Mouse (Mus musculus) bone marrow macrophage, adult 2 months (primary cell): ENCODE data around the gene Qprt. TPM values are rescaled to one million over a fixed set of nuclear protein-coding genes. Genes with fewer than 3 reads are reported as not detected.

Experiments
- H3K27ac ChIP-seq: 2 replicates; pipeline ENCODE4 v1.5.1; 2012; ENCODE audit warnings: low read depth, low read length; ENCODE audit not compliant: insufficient read depth
- H3K4me1 ChIP-seq: 2 replicates; pipeline ENCODE4 v1.6.1; 2012; ENCODE audit warnings: low read length; ENCODE audit not compliant: control insufficient read depth, insufficient read depth
- H3K4me3 ChIP-seq: 2 replicates; pipeline ENCODE4 v1.5.1; 2012; ENCODE audit warnings: mild to moderate bottlenecking, low read length, moderate library complexity; ENCODE audit not compliant: insufficient read depth
- CTCF ChIP-seq: IDR thresholded peaks from 2 replicates; pipeline ENCODE4 v1.5.1; 2012; ENCODE audit warnings: low read depth, mild to moderate bottlenecking, low read length, moderate library complexity
- POLR2A ChIP-seq: IDR thresholded peaks from 2 replicates; pipeline ENCODE4 v1.6.1; 2012; ENCODE audit warnings: mild to moderate bottlenecking, low read depth, low read length, borderline replicate concordance
- polyA plus RNA-seq: library from polyadenylated mRNA; stranded (reverse); fragments of >200 nt; gene quantifications from 2 replicates; pipeline ENCODE4 v1.2.4, GENCODE M21; 2012; ENCODE audit not compliant: missing spikeins, insufficient read depth, insufficient read length

The Qprt gene
- polyA plus RNA-seq, 1 experiment: not detected

DNA sequence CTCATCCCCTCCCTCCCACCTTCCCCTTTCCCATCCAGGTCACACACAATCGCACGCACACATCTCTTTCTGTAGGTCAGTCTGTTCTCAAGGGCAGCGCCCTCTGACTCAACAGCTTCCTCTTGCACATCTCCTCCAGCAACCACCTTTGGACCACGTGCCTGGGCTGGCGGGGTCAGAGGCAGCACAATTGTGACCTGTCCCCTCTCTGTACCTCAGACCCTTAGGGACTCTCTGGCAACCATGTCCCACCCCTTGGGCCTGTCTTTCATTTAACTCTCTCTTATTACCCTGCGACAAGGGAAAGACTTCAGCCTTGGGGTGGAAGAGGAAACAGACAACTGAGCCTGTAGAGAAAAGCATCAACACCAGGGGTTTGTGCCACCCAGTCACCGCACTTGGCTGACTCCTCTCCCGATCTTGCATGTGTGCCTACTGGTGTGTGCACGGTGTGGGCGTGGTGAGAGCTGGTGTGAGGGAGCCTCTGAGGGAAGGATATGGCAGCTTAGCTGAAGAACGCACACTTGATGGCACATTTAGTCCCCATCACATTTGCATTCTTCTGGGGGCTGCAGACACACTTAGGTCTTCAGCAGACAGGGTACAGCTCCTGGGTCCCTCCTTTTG is 12.9 kb upstream of the Qprt start:
- TF ChIP-seq CTCF (no peak), POLR2A (no peak)
- Histone ChIP-seq H3K4me1 (peaks cover 27% of the 10 kb centered on the region), H3K4me3 (no peak overlapping the region), H3K27ac (no peak overlapping the region)

DNA sequence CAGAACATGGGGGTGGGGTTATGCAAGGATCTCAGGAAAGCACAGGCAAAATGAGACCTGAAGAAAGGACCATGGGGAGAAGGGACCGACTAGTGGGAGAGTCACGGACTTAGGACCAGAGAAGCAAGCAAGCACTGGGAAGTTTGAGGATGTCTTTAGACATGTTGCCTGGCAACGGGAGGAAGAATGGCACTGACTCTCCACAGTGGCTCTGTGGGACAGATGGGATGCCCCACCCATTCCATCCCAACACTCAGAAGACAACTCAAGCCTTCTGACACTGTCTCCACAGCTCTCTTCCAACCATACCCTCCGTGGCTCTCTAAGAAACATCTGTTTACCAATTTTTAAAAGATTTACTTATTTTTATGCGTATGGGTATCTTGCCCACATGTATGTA is 11.1 kb upstream of the Qprt start:
- TF ChIP-seq POLR2A (no peak), CTCF (no peak)
- H3K4me3 ChIP-seq: no peak overlapping the region
- peaks cover 41% of the 10 kb centered on the region for H3K4me1 ChIP-seq
- H3K27ac ChIP-seq: no peak overlapping the region

DNA sequence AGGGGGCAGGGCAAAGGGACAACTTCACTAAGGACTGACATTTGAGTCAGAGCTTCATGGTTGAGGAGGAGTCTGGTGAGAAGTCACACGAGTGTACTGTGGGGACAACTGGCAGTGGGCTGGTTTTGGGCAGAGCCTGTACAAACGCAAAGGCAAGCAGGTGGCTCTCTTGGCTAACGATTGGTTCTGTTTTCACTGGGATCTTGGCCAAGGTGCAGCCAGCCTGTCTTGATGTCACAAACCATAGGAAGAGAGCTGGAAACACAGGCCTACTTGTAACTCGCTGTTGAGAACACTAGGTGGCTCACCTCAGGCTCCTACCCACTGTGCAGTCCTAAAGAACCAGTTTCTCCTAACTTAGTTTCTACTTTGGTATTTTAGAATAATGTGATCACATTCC is 7.6 kb upstream of the Qprt start:
- H3K27ac ChIP-seq: no peak overlapping the region
- H3K4me1 ChIP-seq: peaks cover 24% of the 10 kb centered on the region
- H3K4me3 ChIP-seq: no peak overlapping the region
- TF ChIP-seq POLR2A (no peak), CTCF (peak; percentile 58)

- Histone ChIP-seq H3K4me1 (peaks cover 46% of the 10 kb centered on the region), H3K27ac (no peak overlapping the region), H3K4me3 (no peak overlapping the region)
- TF ChIP-seq POLR2A (no peak), CTCF (no peak)
Observed at GRCm38 (mm10) chr7:127121061-127121910, 740 bp downstream of the Qprt start.

DNA sequence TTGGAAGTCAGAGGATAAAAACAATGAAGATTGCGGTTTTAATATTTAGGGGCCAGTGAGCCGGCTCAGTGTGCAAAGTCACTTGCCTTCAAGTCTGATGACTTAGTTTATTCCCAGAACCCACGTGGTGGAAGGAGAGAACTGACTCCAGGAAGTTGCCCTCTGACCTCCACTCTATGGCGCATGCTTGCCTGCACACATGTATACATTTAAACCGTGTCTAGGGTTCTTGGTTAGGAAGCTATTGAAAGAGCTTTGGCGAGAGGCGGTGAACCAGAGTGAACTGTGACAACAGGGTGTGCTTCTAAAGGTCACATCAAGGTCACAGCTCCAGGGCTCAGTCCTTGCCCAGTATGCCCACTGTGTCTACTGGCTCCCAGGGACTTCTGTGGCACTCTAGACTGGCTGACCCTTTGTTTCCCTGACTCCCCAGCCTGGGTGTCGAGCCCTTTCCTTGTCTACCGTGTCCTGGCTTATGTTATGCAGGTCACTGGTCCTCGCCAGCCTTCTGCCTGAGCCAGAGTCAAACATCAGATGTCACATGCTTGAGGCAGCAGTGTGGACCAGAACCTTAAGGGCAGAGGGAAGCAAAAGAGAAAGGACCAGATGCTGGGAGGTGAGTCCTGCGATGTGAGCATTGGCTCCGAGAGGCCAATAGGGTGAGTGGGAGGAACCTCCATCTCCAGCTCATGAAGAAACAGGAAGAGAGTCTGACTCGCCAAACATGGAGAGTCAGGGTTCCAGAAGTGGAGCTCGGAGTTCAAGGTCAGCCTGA is 3.2 kb downstream of the Qprt start:
- H3K27ac ChIP-seq: peak overlapping the region; percentile 39
- no peak for TF ChIP-seq POLR2A
- TF ChIP-seq CTCF: no peak

DNA sequence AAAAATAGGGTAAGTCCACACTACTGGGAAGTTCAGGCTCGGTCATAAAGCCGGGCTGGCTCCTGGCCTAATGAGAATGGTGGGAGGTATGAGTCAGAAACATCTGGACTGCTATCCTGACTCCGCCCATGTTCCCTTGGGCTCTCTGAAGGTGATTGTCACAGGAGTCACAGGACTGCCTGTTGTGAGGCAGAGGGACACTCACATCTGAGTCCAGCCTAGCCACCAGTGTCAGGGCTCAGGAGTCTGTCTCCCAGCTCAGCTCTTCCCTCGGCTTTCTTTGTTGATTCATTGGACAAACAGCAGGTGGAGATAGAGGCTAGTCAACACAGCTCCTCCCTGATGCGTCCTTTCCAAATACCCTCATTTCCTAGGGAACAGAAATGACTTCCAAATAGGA is 4.1 kb downstream of the Qprt start:
- Histone ChIP-seq H3K4me3 (no peak overlapping the region), H3K4me1 (peaks cover 57% of the 10 kb centered on the region), H3K27ac (peak overlapping the region; percentile 39)
- TF ChIP-seq CTCF (no peak; the same call in 1 of the 2 replicates), POLR2A (no peak)

More for the DNA sequence above, 3.2 kb downstream of the Qprt start:
- Histone ChIP-seq H3K4me3 (no peak overlapping the region), H3K4me1 (peaks cover 54% of the 10 kb centered on the region)

DNA sequence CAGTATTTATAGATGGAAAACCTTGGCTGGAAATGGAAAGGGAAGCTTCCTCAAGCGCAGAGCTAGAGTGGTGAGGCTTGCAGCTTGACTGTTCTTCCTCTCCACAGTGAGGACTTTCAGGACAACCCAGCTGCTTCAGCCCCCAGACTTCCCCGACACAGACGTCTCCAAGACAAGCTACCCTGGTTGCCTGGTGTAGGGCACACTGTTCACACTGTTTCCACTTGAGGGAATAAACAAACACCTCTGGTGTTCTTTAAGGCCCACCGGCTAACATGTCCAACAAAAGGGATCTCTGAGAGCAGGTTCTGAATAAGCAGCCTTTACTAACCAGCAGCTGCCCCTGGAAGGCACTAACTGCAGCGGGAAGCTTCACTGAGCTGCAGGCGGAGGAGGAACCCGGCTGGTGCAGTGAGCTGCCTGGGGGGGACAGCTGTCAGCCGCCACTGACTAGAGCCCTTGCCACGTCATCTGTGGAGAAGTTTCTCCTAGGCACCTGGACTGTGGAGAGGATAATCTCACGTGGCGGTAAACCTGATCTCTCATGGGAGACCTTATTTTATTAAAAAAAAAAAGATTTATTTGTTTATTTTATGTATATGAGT is 5.6 kb downstream of the Qprt start:
- H3K4me1 ChIP-seq: peaks cover 46% of the 10 kb centered on the region
- no peak overlapping the region for H3K4me3 ChIP-seq
- peak overlapping the region; percentile 18; the same call in 1 of the 2 replicates for H3K27ac ChIP-seq
- TF ChIP-seq POLR2A (no peak), CTCF (no peak)

DNA sequence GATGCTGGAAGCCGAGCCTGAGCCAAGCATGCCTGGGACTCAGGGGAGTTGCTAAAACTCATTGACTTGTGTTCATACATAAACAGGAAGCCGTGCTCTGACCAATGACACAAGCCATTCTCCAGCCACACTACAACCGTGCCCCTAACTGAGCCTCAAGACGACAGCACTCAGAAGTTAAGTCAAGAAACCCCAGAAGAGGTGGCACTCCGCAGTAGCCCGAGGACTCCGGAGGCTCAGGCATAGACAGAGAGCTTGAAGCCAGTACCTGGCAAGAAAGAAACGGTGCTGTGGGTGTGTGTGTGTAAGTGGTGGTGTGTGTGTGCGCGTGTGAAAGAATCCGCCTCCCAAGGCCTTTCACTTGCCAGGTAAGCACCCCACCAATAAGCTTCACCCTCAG is 7.1 kb downstream of the Qprt start:
- Histone ChIP-seq H3K4me3 (no peak overlapping the region), H3K27ac (no peak overlapping the region), H3K4me1 (peaks cover 46% of the 10 kb centered on the region)
- TF ChIP-seq CTCF: no peak
- no peak for TF ChIP-seq POLR2A

- H3K4me3 ChIP-seq: no peak overlapping the region
- H3K27ac ChIP-seq: no peak overlapping the region
- no peak for TF ChIP-seq POLR2A
- TF ChIP-seq CTCF: no peak
- peaks cover 43% of the 10 kb centered on the region for H3K4me1 ChIP-seq
Observed at GRCm38 (mm10) chr7:127113614-127114259, 8.3 kb downstream of the Qprt start.

DNA sequence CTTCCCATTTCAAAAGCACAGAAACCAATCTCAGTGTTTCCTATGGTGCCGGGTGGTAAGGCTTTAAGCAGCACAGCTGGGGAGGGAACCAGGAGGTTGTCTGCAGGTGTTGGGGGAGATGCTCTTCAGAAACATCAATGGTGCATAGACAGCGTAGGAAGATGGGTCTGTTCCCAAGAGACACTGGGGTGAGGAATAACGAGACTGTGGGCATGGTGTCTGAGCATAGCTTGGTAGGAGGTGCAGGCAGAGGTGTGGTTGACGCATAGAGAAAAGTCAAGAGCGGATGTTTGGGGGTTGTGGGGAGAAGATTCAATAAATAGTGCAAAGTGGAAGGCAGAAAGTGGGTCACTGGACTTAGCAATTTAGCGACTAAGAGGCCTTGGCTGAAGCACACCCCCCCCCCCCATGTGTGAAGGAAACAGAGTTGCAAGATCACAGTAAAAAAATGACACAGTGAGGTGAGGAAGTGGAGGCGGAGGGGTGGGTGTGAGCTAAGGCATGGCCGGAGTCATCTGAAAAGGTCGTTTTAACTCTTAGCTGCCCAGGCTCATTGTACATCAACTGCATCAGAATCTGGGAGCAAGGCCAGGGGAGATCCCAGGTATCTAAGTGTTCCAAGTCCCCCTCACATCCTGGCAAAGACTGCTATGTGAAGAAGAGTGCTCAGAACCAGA is 9.0 kb downstream of the Qprt start:
- no peak for TF ChIP-seq POLR2A
- no peak for TF ChIP-seq CTCF
- Histone ChIP-seq H3K4me1 (peaks cover 37% of the 10 kb centered on the region), H3K4me3 (no peak overlapping the region), H3K27ac (no peak overlapping the region)
